Mouse (Mus musculus): Measurements from ENCODE around the gene Qpctl. TPM values are rescaled to one million over a fixed set of nuclear protein-coding genes. Genes with fewer than 3 reads are reported as not detected.
A peak's percentile ranks its signal among the peaks of the same experiment; 100 is the strongest.

Qpctl gene
- polyA plus RNA-seq, 1 experiment from 2014 or later, result 11.1 TPM

GRCm38 (mm10) chr7:19147497-19148045 is 1.5 kb downstream of the Qpctl start:
- Histone ChIP-seq H3K4me1 (ENCODE audit: control insufficient read depth, insufficient read depth, low read length) (peaks cover 15% of the 10 kb centered on the region), H3K4me3 (ENCODE audit: low read depth, low read length) (no peak overlapping the region), H3K4me2 (ENCODE audit: low read length) (peak overlapping the region; percentile 95), H3K27ac (ENCODE audit: low read depth, low read length) (no peak overlapping the region), H3K9me3 (replicated peaks; ENCODE audit: control insufficient read depth, low read length) (no peaks in the 10 kb centered on the region), H3K9ac (ENCODE audit: low read length) (no peak overlapping the region), H3K27me3 (replicated peaks; ENCODE audit: control insufficient read depth, insufficient read depth, low read length) (no peaks in the 10 kb centered on the region), H3K36me3 (ENCODE audit: control insufficient read depth, insufficient read depth, low read length) (peaks cover 17% of the 10 kb centered on the region)
- no peak for DNase-seq (ENCODE audit: low spot score)
- 58% methylated on average over 6 of the region's 6 CpGs for WGBS
- ATAC-seq, result no peak

GRCm38 (mm10) chr7:19146793-19147192 is 2.3 kb downstream of the Qpctl start:
- Histone ChIP-seq H3K4me1 (ENCODE audit: control insufficient read depth, insufficient read depth, low read length) (peaks cover 15% of the 10 kb centered on the region), H3K27me3 (replicated peaks; ENCODE audit: control insufficient read depth, insufficient read depth, low read length) (no peaks in the 10 kb centered on the region), H3K4me3 (ENCODE audit: low read depth, low read length) (no peak overlapping the region), H3K36me3 (ENCODE audit: control insufficient read depth, insufficient read depth, low read length) (peaks cover 17% of the 10 kb centered on the region), H3K9me3 (replicated peaks; ENCODE audit: control insufficient read depth, low read length) (no peaks in the 10 kb centered on the region), H3K27ac (ENCODE audit: low read depth, low read length) (no peak overlapping the region), H3K9ac (ENCODE audit: low read length) (no peak overlapping the region), H3K4me2 (ENCODE audit: low read length) (no peak overlapping the region)
- no peak for DNase-seq (ENCODE audit: low spot score)
- 92% methylated on average over 10 of the region's 10 CpGs for WGBS
- no peak for ATAC-seq

DNA sequence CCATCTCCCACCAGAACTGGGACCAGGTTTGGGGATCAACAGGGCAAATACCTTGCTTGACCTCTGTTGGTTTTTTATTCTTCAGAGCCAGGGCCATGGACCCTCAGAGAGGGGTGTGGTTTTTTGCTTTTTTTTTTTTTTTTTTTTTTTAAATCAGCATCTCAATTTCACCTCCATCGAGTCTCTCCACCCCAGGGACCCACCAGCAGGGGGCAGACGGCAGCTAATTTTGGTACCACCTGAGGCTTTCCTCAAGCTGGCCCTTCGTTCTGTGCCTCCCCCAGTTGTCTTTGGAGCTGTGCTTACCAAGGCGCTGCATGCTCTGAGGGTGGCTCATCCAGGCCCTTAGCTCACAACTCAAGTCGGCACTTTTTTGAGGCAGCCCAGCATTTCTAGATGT is 11.7 kb downstream of the Qpctl start:
- H3K27ac ChIP-seq (ENCODE audit: low read depth, low read length), result no peak overlapping the region
- no peak overlapping the region for H3K9ac ChIP-seq (ENCODE audit: low read length)
- no peaks in the 10 kb centered on the region for H3K4me1 ChIP-seq (ENCODE audit: control insufficient read depth, insufficient read depth, low read length)
- no peaks in the 10 kb centered on the region for H3K27me3 ChIP-seq (replicated peaks; ENCODE audit: control insufficient read depth, insufficient read depth, low read length)
- ATAC-seq, result no peak
- peaks cover 72% of the 10 kb centered on the region for H3K36me3 ChIP-seq (ENCODE audit: control insufficient read depth, insufficient read depth, low read length)
- H3K9me3 ChIP-seq (replicated peaks; ENCODE audit: control insufficient read depth, low read length), result no peaks in the 10 kb centered on the region
- no peak overlapping the region for H3K4me3 ChIP-seq (ENCODE audit: low read depth, low read length)
- 45% methylated on average over 5 of the region's 5 CpGs for WGBS
- no peak overlapping the region for H3K4me2 ChIP-seq (ENCODE audit: low read length)
- peak; percentile 62 for DNase-seq (ENCODE audit: low spot score)

DNA sequence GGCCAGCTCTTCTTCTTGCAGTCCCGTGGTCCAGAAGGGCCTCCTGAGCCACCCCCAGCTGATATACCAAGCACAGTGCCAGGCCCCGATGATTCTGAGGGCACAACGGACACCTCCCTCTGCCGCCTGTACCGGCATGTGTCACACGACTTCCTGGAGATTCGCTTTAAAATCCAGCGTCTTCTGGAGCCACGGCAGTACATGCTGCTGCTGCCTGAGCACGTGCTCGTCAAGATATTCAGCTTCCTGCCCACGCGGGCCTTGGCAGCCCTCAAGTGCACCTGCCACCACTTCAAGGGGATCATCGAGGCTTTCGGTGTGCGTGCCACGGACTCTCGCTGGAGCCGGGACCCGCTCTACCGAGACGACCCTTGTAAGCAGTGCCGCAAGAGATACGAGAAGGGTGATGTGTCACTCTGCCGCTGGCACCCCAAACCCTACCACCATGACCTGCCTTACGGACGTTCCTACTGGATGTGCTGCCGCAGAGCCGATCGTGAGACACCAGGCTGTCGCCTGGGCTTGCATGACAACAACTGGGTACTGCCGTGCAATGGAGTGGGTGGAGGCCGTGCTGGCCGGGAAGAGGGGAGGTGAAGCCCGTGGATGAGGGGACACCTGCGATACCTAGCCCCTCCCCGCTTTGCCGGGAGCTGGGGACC is 12.3 kb downstream of the Qpctl start:
- no peaks in the 10 kb centered on the region for H3K9me3 ChIP-seq (replicated peaks; ENCODE audit: control insufficient read depth, low read length)
- peaks cover 68% of the 10 kb centered on the region for H3K36me3 ChIP-seq (ENCODE audit: control insufficient read depth, insufficient read depth, low read length)
- 91% methylated on average over 38 of the region's 38 CpGs for WGBS
- peaks cover 4% of the 10 kb centered on the region for H3K4me1 ChIP-seq (ENCODE audit: control insufficient read depth, insufficient read depth, low read length)
- H3K4me3 ChIP-seq (ENCODE audit: low read depth, low read length), result no peak overlapping the region
- no peak overlapping the region for H3K9ac ChIP-seq (ENCODE audit: low read length)
- no peak overlapping the region for H3K4me2 ChIP-seq (ENCODE audit: low read length)
- no peak overlapping the region for H3K27ac ChIP-seq (ENCODE audit: low read depth, low read length)
- no peaks in the 10 kb centered on the region for H3K27me3 ChIP-seq (replicated peaks; ENCODE audit: control insufficient read depth, insufficient read depth, low read length)
- no peak for ATAC-seq
- DNase-seq (ENCODE audit: low spot score), result no peak

- H3K36me3 ChIP-seq (ENCODE audit: control insufficient read depth, insufficient read depth, low read length), result peaks cover 65% of the 10 kb centered on the region
- H3K9ac ChIP-seq (ENCODE audit: low read length), result no peak overlapping the region
- H3K9me3 ChIP-seq (replicated peaks; ENCODE audit: control insufficient read depth, low read length), result no peaks in the 10 kb centered on the region
- no peaks in the 10 kb centered on the region for H3K27me3 ChIP-seq (replicated peaks; ENCODE audit: control insufficient read depth, insufficient read depth, low read length)
- peaks cover 4% of the 10 kb centered on the region for H3K4me1 ChIP-seq (ENCODE audit: control insufficient read depth, insufficient read depth, low read length)
- H3K4me3 ChIP-seq (ENCODE audit: low read depth, low read length), result no peak overlapping the region
- DNase-seq (ENCODE audit: low spot score) (no peak), ATAC-seq (no peak)
- H3K4me2 ChIP-seq (ENCODE audit: low read length), result no peak overlapping the region
- 94% methylated on average over 13 of the region's 13 CpGs for WGBS
- H3K27ac ChIP-seq (ENCODE audit: low read depth, low read length), result no peak overlapping the region
Observed at GRCm38 (mm10) chr7:19136168-19136567, 12.9 kb downstream of the Qpctl start.

GRCm38 (mm10) chr7:19131324-19131848 is 17.7 kb downstream of the Qpctl start:
- Histone ChIP-seq H3K36me3 (ENCODE audit: control insufficient read depth, insufficient read depth, low read length) (peaks cover 26% of the 10 kb centered on the region), H3K9me3 (replicated peaks; ENCODE audit: control insufficient read depth, low read length) (no peaks in the 10 kb centered on the region), H3K27ac (ENCODE audit: low read depth, low read length) (peak overlapping the region; percentile 67), H3K4me2 (ENCODE audit: low read length) (peak overlapping the region; percentile 61), H3K9ac (ENCODE audit: low read length) (peak overlapping the region; percentile 49; the same call in 1 of the 2 replicates), H3K4me1 (ENCODE audit: control insufficient read depth, insufficient read depth, low read length) (peaks cover 4% of the 10 kb centered on the region), H3K4me3 (ENCODE audit: low read depth, low read length) (peak overlapping the region; percentile 35), H3K27me3 (replicated peaks; ENCODE audit: control insufficient read depth, insufficient read depth, low read length) (no peaks in the 10 kb centered on the region)
- WGBS, result under 1% methylated on average over 39 of the region's 39 CpGs
- DNase-seq (ENCODE audit: low spot score) (peak; percentile 99), ATAC-seq (peak; percentile 99)

- no peaks in the 10 kb centered on the region for H3K9me3 ChIP-seq (replicated peaks; ENCODE audit: control insufficient read depth, low read length)
- no peaks in the 10 kb centered on the region for H3K27me3 ChIP-seq (replicated peaks; ENCODE audit: control insufficient read depth, insufficient read depth, low read length)
- no peak for DNase-seq (ENCODE audit: low spot score)
- peak overlapping the region; percentile 61 for H3K4me2 ChIP-seq (ENCODE audit: low read length)
- no peak for ATAC-seq
- peaks cover 4% of the 10 kb centered on the region for H3K4me1 ChIP-seq (ENCODE audit: control insufficient read depth, insufficient read depth, low read length)
- 41% methylated on average over 4 of the region's 4 CpGs for WGBS
- peak overlapping the region; percentile 49; the same call in 1 of the 2 replicates for H3K9ac ChIP-seq (ENCODE audit: low read length)
- H3K27ac ChIP-seq (ENCODE audit: low read depth, low read length), result peak overlapping the region; percentile 67
- H3K4me3 ChIP-seq (ENCODE audit: low read depth, low read length), result peak overlapping the region; percentile 35; the same call in 1 of the 2 replicates
- peaks cover 18% of the 10 kb centered on the region for H3K36me3 ChIP-seq (ENCODE audit: control insufficient read depth, insufficient read depth, low read length)
Observed at GRCm38 (mm10) chr7:19130657-19131056, 18.4 kb downstream of the Qpctl start.

- WGBS, result 95% methylated on average over 5 of the region's 5 CpGs
- DNase-seq (ENCODE audit: low spot score), result no peak
- Histone ChIP-seq H3K4me3 (ENCODE audit: low read depth, low read length) (no peak overlapping the region), H3K9me3 (replicated peaks; ENCODE audit: control insufficient read depth, low read length) (no peaks in the 10 kb centered on the region), H3K9ac (ENCODE audit: low read length) (no peak overlapping the region), H3K27me3 (replicated peaks; ENCODE audit: control insufficient read depth, insufficient read depth, low read length) (no peaks in the 10 kb centered on the region), H3K36me3 (ENCODE audit: control insufficient read depth, insufficient read depth, low read length) (0 out of 2 replicates have a peak, but pooled peaks cover 9% of the 10 kb centered on the region), H3K4me1 (ENCODE audit: control insufficient read depth, insufficient read depth, low read length) (peaks cover 4% of the 10 kb centered on the region), H3K27ac (ENCODE audit: low read depth, low read length) (no peak overlapping the region), H3K4me2 (ENCODE audit: low read length) (no peak overlapping the region)
- ATAC-seq, result no peak
Observed at GRCm38 (mm10) chr7:19129396-19129795, 19.7 kb downstream of the Qpctl start.

DNA sequence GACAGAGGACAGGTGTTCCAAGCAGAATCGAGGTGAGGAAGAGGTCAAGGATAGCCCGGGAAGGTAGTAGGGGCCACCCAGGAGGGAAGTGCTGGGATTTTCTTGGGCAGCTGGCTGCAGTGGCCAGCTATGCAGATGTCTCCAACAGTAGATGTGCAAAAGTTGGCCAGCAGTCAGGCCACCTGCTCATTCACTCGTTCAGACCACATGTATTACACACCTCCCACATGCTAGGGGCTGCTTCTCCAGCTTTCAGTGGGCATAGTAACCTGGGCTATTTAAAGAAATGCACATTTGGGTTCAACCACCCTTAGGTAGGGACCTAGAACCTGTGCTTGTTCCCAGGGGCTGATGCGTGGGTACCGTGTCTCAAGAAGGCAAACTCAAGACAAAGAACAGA is 21.3 kb downstream of the Qpctl start:
- no peak overlapping the region for H3K9ac ChIP-seq (ENCODE audit: low read length)
- no peak overlapping the region for H3K4me2 ChIP-seq (ENCODE audit: low read length)
- ATAC-seq, result no peak
- no peak overlapping the region for H3K4me3 ChIP-seq (ENCODE audit: low read depth, low read length)
- H3K27ac ChIP-seq (ENCODE audit: low read depth, low read length), result no peak overlapping the region
- 94% methylated on average over 5 of the region's 5 CpGs for WGBS
- DNase-seq (ENCODE audit: low spot score), result no peak
- H3K4me1 ChIP-seq (ENCODE audit: control insufficient read depth, insufficient read depth, low read length), result peaks cover 4% of the 10 kb centered on the region
- H3K36me3 ChIP-seq (ENCODE audit: control insufficient read depth, insufficient read depth, low read length), result 0 out of 2 replicates have a peak, but pooled peaks cover 9% of the 10 kb centered on the region
- no peaks in the 10 kb centered on the region for H3K27me3 ChIP-seq (replicated peaks; ENCODE audit: control insufficient read depth, insufficient read depth, low read length)
- no peaks in the 10 kb centered on the region for H3K9me3 ChIP-seq (replicated peaks; ENCODE audit: control insufficient read depth, low read length)
